Mouse (Mus musculus): Measurements from ENCODE around the gene Zbtb37. TPM values are rescaled to one million over a fixed set of nuclear protein-coding genes. Genes with fewer than 3 reads are reported as not detected.

The Zbtb37 gene
- total RNA-seq (2021), result 1 to 10 TPM; 6.2 to 6.6 TPM
- long read RNA-seq, experiment 1, partial matches to known transcripts, result 0 of 2 reads
- long read RNA-seq, experiment 1, other reads (novel, unspliced or antisense), result 1 of 2 reads
- long read RNA-seq, experiment 2, partial matches to known transcripts, result 1 of 1 reads
- long read RNA-seq, experiment 2, other reads (novel, unspliced or antisense), result 0 of 1 reads

- TF ChIP-seq CTCF (IDR thresholded peaks at IDR 0.05), result no peak
- DNase-seq, result peak; percentile 98
- peak within 1 kb of the TSS; percentile 92 for H3K27ac ChIP-seq
- H3K4me3 ChIP-seq, result peak within 1 kb of the TSS; percentile 92
- intact Hi-C loops (cut with DNase I), result loop anchor here (5.0 kb wide), 5 partner anchors 38 to 242 kb away; partner anchors contain the start of genes Cenpl, Dars2, Rabgap1l and Rc3h1
Observed at GRCm38 (mm10) chr1:161034435-161035280, at the start of gene Zbtb37. Zbtb37 (minus strand) TSS chr1:161034849.

GRCm38 (mm10) chr1:161077243-161077642, 42.6 kb upstream of the Zbtb37 start:
- Histone ChIP-seq H3K4me3 (no peak overlapping the region), H3K27ac (no peak overlapping the region)
- intact Hi-C loops (cut with DNase I), result no loop called here
- no peak for TF ChIP-seq CTCF (IDR thresholded peaks at IDR 0.05)
- DNase-seq, result no peak

GRCm38 (mm10) chr1:161076238-161076637, 41.6 kb upstream of the Zbtb37 start:
- intact Hi-C loops (cut with DNase I), result no loop called here
- no peak for TF ChIP-seq CTCF (IDR thresholded peaks at IDR 0.05)
- Histone ChIP-seq H3K27ac (no peak overlapping the region), H3K4me3 (no peak overlapping the region)
- no peak for DNase-seq

- DNase-seq, result no peak
- Histone ChIP-seq H3K27ac (peak overlapping the region; percentile 87), H3K4me3 (peak overlapping the region; percentile 83)
- intact Hi-C loops (cut with DNase I), result loop anchor here (5.0 kb wide), 1 partner anchor 34 kb away; no protein-coding TSS in a partner anchor
- no peak for TF ChIP-seq CTCF (IDR thresholded peaks at IDR 0.05)
Observed at GRCm38 (mm10) chr1:161071272-161071620, 36.6 kb upstream of the Zbtb37 start.

GRCm38 (mm10) chr1:161070352-161071271, 36.0 kb upstream of the Zbtb37 start, which contains the start of the genes Dars2 and Cenpl:
Dars2 (minus strand) TSS chr1:161070658.
Cenpl (plus strand) TSS chr1:161070713.
- TF ChIP-seq CTCF (IDR thresholded peaks at IDR 0.05), result peak; percentile 16; the same call in 1 of the 2 replicates

GRCm38 (mm10) chr1:161063351-161063750, 28.7 kb upstream of the Zbtb37 start:
- DNase-seq, result no peak
- Histone ChIP-seq H3K4me3 (no peak overlapping the region), H3K27ac (no peak overlapping the region)
- TF ChIP-seq CTCF (IDR thresholded peaks at IDR 0.05), result no peak
- intact Hi-C loops (cut with DNase I), result no loop called here

More at GRCm38 (mm10) chr1:161070352-161071271, 36.0 kb upstream of the Zbtb37 start, which contains the start of the genes Dars2 and Cenpl:
- Histone ChIP-seq H3K27ac (peak within 1 kb of the TSS; percentile 87), H3K4me3 (peak within 1 kb of the TSS; percentile 83)
- peak; percentile 96 for DNase-seq
- intact Hi-C loops (cut with DNase I), result loop anchor here (5.0 kb wide), 1 partner anchor 33 kb away; no protein-coding TSS in a partner anchor

GRCm38 (mm10) chr1:161057164-161057563, 22.5 kb upstream of the Zbtb37 start:
- intact Hi-C loops (cut with DNase I), result no loop called here
- TF ChIP-seq CTCF (IDR thresholded peaks at IDR 0.05), result no peak
- no peak for DNase-seq
- no peak overlapping the region for H3K4me3 ChIP-seq
- H3K27ac ChIP-seq, result no peak overlapping the region

- intact Hi-C loops (cut with DNase I), result no loop called here
- Histone ChIP-seq H3K27ac (no peak overlapping the region), H3K4me3 (no peak overlapping the region)
- no peak for DNase-seq
- no peak for TF ChIP-seq CTCF (IDR thresholded peaks at IDR 0.05)
Observed at GRCm38 (mm10) chr1:161046972-161047371, 12.3 kb upstream of the Zbtb37 start.

GRCm38 (mm10) chr1:161041261-161042020, 6.8 kb upstream of the Zbtb37 start:
- intact Hi-C loops (cut with DNase I), result no loop called here
- DNase-seq, result no peak
- Histone ChIP-seq H3K4me3 (no peak overlapping the region), H3K27ac (no peak overlapping the region)
- no peak for TF ChIP-seq CTCF (IDR thresholded peaks at IDR 0.05)

- 0 out of 2 replicates have a peak overlapping the region, but pooled peaks have one; percentile 4 for H3K27ac ChIP-seq
- H3K4me3 ChIP-seq, result no peak overlapping the region
- no peak for DNase-seq
- intact Hi-C loops (cut with DNase I), result no loop called here
- TF ChIP-seq CTCF (IDR thresholded peaks at IDR 0.05), result no peak
Observed at GRCm38 (mm10) chr1:161040855-161041254, 6.2 kb upstream of the Zbtb37 start.

- DNase-seq, result no peak
- no peak for TF ChIP-seq CTCF (IDR thresholded peaks at IDR 0.05)
- H3K27ac ChIP-seq, result 0 out of 2 replicates have a peak overlapping the region, but pooled peaks have one; percentile 4
- no peak overlapping the region for H3K4me3 ChIP-seq
- intact Hi-C loops (cut with DNase I), result no loop called here
Observed at GRCm38 (mm10) chr1:161040426-161040770, 5.7 kb upstream of the Zbtb37 start.
